Mouse (Mus musculus): ENCODE results near the gene Noct. TPM values are rescaled to one million over a fixed set of nuclear protein-coding genes. Genes with fewer than 3 reads are reported as not detected.

The Noct gene
- polyA plus RNA-seq, 1 experiment from 2014 or later = 11.4 TPM

DNA sequence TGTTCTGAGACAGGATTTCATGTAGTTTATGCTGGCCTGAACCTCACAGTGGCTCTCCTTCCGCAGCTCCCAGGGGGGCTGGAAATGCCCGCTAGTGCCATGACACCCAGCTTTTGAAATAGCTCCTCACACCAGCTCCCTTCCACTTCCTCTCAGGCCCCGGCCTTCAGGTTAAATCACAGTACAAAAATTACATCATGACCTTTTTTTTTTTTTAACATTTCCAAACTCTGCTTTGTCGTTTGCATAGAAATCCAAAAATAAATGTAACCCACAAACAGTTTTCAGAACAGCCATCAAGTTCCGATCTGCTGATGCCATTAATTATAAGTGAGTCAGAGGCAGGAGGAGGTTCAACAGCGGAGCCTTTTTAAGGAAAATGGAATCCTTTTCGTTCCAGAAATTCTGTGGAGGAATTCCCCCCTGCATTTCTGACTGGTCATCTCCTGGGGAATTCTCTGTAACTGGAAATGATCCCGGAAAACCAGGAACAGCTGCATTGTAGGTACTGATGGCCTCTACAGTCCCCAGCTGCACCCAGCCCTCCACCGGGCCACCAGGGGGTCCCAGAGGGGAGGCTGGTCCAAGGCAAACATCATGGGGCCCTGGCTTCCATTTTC is 27.0 kb upstream of the Noct start:
- no peaks in the 10 kb centered on the region for H3K36me3 ChIP-seq (replicated peaks; ENCODE audit: insufficient read depth, low read length)
- no peak overlapping the region for H3K9ac ChIP-seq (replicated peaks)
- H3K27me3 ChIP-seq (ENCODE audit: insufficient read depth, low read length) = no peaks in the 10 kb centered on the region
- H3K9me3 ChIP-seq (ENCODE audit: low read length) = peaks cover 4% of the 10 kb centered on the region; the same call in 1 of the 2 replicates
- no peak overlapping the region for H3K27ac ChIP-seq (ENCODE audit: low read depth)
- H3K4me1 ChIP-seq (ENCODE audit: insufficient read depth) = peaks cover 20% of the 10 kb centered on the region
- no peak overlapping the region for H3K4me3 ChIP-seq (ENCODE audit: low read depth, low read length)
- ATAC-seq = no peak
- DNase-seq = no peak
- TF ChIP-seq CTCF (IDR thresholded peaks at IDR 0.05; ENCODE audit: low read depth) (no peak), EP300 (IDR thresholded peaks at IDR 0.05; ENCODE audit: low read depth) (0 out of 2 replicates have a peak, but pooled peaks have one; percentile 24)
- 54% methylated on average over 9 of the region's 9 CpGs for WGBS (ENCODE audit: insufficient replicate concordance)
- H3K4me2 ChIP-seq (ENCODE audit: low read depth, low read length) = no peak overlapping the region

DNA sequence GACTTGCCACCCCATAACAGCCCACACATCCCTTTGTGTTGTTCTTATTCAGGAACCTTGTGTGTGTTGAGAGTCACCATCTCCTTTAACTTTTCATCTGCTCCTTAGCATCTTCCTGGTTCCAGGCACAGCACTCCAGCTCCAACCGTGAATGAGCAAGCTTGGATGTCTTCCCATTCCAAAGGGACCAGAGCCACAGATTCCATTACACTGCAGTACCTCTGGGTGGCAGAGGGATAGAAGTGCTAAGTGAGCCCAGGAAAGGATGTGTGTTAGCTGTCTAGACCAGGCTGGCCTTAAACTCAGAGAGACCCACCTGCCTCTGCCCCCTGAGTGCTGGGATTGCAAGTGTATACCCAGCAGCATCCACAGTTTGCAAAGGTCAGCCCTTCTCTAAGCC is 26.0 kb upstream of the Noct start:
- no peak for ATAC-seq
- peaks cover 29% of the 10 kb centered on the region for H3K4me1 ChIP-seq (ENCODE audit: insufficient read depth)
- no peak for DNase-seq
- no peaks in the 10 kb centered on the region for H3K36me3 ChIP-seq (replicated peaks; ENCODE audit: insufficient read depth, low read length)
- H3K4me2 ChIP-seq (ENCODE audit: low read depth, low read length) = no peak overlapping the region
- no peak for TF ChIP-seq EP300 (IDR thresholded peaks at IDR 0.05; ENCODE audit: low read depth)
- no peak for TF ChIP-seq CTCF (IDR thresholded peaks at IDR 0.05; ENCODE audit: low read depth)
- no peak overlapping the region for H3K9ac ChIP-seq (replicated peaks)
- no peaks in the 10 kb centered on the region for H3K27me3 ChIP-seq (ENCODE audit: insufficient read depth, low read length)
- H3K4me3 ChIP-seq (ENCODE audit: low read depth, low read length) = no peak overlapping the region
- H3K9me3 ChIP-seq (ENCODE audit: low read length) = peaks cover 4% of the 10 kb centered on the region; the same call in 1 of the 2 replicates
- WGBS (ENCODE audit: insufficient replicate concordance) = 70% methylated on average over 1 of the region's 1 CpGs
- H3K27ac ChIP-seq (ENCODE audit: low read depth) = no peak overlapping the region

DNA sequence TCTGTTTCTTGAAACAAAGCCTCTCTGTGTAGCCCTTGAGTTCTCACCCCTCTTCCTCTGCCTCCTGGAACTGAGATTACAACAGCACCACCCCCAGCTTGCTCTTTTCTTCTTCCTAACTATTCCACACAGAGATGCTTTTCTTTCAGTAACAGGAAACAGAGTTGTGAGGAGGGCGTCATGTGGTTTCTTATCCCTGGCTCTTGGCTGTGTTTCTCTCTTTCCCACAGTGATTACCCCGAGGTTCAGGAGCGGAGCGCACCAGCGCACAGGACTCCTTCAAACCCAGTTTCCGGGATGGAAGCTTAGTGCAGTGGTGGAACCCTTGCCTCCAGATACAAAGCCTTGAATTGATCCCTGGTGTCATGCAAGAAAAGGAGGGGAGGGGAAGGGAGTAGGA is 25.1 kb upstream of the Noct start:
- peaks cover 4% of the 10 kb centered on the region; the same call in 1 of the 2 replicates for H3K9me3 ChIP-seq (ENCODE audit: low read length)
- no peak for DNase-seq
- 36% methylated on average over 6 of the region's 6 CpGs for WGBS (ENCODE audit: insufficient replicate concordance)
- H3K4me2 ChIP-seq (ENCODE audit: low read depth, low read length) = no peak overlapping the region
- TF ChIP-seq CTCF (IDR thresholded peaks at IDR 0.05; ENCODE audit: low read depth) (no peak), EP300 (IDR thresholded peaks at IDR 0.05; ENCODE audit: low read depth) (no peak)
- H3K4me3 ChIP-seq (ENCODE audit: low read depth, low read length) = no peak overlapping the region
- ATAC-seq = no peak
- H3K27ac ChIP-seq (ENCODE audit: low read depth) = no peak overlapping the region
- H3K4me1 ChIP-seq (ENCODE audit: insufficient read depth) = peaks cover 34% of the 10 kb centered on the region
- no peaks in the 10 kb centered on the region for H3K36me3 ChIP-seq (replicated peaks; ENCODE audit: insufficient read depth, low read length)
- H3K27me3 ChIP-seq (ENCODE audit: insufficient read depth, low read length) = no peaks in the 10 kb centered on the region
- no peak overlapping the region for H3K9ac ChIP-seq (replicated peaks)

DNA sequence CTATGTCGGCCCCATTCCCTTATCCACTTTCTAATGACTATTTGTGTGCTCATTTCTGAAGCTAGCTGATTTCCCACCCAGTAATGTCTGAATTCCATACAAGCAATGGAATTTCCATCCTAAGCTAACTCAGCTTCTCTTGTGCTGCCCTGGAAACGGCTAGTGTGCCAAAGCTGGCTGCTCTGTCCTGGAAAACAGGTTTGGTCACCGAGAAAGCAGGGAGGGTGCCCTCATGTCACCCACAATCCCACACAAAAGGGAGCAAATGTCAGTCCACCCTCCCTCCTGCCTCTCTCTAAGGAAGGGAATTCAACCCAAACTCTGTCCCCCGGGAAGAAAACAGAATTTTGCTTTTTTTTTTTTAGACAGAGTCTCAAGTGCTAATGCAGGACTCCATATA is 23.9 kb upstream of the Noct start:
- Histone ChIP-seq H3K9ac (replicated peaks) (no peak overlapping the region), H3K9me3 (ENCODE audit: low read length) (peaks cover 4% of the 10 kb centered on the region; the same call in 1 of the 2 replicates), H3K4me3 (ENCODE audit: low read depth, low read length) (no peak overlapping the region), H3K27me3 (ENCODE audit: insufficient read depth, low read length) (no peaks in the 10 kb centered on the region), H3K36me3 (replicated peaks; ENCODE audit: insufficient read depth, low read length) (no peaks in the 10 kb centered on the region), H3K27ac (ENCODE audit: low read depth) (peak overlapping the region; percentile 78), H3K4me1 (ENCODE audit: insufficient read depth) (peaks cover 34% of the 10 kb centered on the region), H3K4me2 (ENCODE audit: low read depth, low read length) (no peak overlapping the region)
- no peak for ATAC-seq
- WGBS (ENCODE audit: insufficient replicate concordance) = 86% methylated on average over 4 of the region's 4 CpGs
- no peak for DNase-seq
- TF ChIP-seq CTCF (IDR thresholded peaks at IDR 0.05; ENCODE audit: low read depth) (no peak), EP300 (IDR thresholded peaks at IDR 0.05; ENCODE audit: low read depth) (no peak)

DNA sequence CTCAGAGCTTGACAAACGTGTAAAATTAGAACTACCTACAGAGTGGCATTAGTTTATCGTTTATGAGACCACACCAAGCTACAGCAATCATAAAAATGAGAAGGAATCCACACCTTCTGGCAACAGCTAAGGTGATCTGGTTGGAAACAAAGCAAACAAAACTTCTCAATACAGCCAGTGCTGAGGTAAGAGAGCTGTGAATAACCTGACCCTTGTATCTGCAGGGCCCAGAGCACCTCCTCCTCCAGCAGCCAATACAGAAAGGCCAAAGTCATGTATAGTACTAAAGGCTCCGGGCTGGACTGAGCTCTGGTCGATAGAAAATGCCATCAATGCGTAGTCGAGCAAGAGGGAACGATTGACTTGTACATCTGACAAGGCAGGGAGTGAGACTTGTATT is 23.4 kb upstream of the Noct start:
- H3K4me2 ChIP-seq (ENCODE audit: low read depth, low read length) = no peak overlapping the region
- H3K4me1 ChIP-seq (ENCODE audit: insufficient read depth) = peaks cover 34% of the 10 kb centered on the region
- ATAC-seq = peak; percentile 90
- peaks cover 4% of the 10 kb centered on the region; the same call in 1 of the 2 replicates for H3K9me3 ChIP-seq (ENCODE audit: low read length)
- no peaks in the 10 kb centered on the region for H3K36me3 ChIP-seq (replicated peaks; ENCODE audit: insufficient read depth, low read length)
- no peak for TF ChIP-seq CTCF (IDR thresholded peaks at IDR 0.05; ENCODE audit: low read depth)
- TF ChIP-seq EP300 (IDR thresholded peaks at IDR 0.05; ENCODE audit: low read depth) = peak; percentile 72; the same call in 1 of the 2 replicates
- no peaks in the 10 kb centered on the region for H3K27me3 ChIP-seq (ENCODE audit: insufficient read depth, low read length)
- peak overlapping the region; percentile 81 for H3K27ac ChIP-seq (ENCODE audit: low read depth)
- no peak overlapping the region for H3K4me3 ChIP-seq (ENCODE audit: low read depth, low read length)
- peak; percentile 30 for DNase-seq
- H3K9ac ChIP-seq (replicated peaks) = no peak overlapping the region
- WGBS (ENCODE audit: insufficient replicate concordance) = 75% methylated on average over 7 of the region's 7 CpGs

DNA sequence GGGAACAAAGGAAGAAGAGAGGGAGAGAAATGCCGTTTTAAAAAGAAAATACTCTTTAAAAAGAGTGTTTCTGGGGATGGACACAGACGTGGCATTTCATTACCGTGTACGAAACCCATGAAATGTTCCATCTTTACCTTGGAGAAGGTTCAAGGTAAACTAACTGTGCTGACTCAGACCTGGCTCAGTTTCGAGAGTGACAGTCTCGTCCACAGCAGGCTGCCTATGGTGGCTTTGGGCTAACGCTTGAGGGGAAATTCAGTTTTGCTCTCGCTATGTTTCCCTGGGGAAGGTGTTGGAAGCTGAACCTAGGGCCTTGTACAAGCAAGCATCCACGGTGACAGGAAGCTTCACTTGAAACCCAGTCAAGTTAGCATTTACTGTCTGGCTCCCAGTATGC is 22.3 kb upstream of the Noct start:
- H3K9ac ChIP-seq (replicated peaks) = no peak overlapping the region
- no peaks in the 10 kb centered on the region for H3K27me3 ChIP-seq (ENCODE audit: insufficient read depth, low read length)
- 67% methylated on average over 9 of the region's 9 CpGs for WGBS (ENCODE audit: insufficient replicate concordance)
- peak overlapping the region; percentile 81 for H3K27ac ChIP-seq (ENCODE audit: low read depth)
- peaks cover 34% of the 10 kb centered on the region for H3K4me1 ChIP-seq (ENCODE audit: insufficient read depth)
- H3K4me3 ChIP-seq (ENCODE audit: low read depth, low read length) = no peak overlapping the region
- peaks cover 4% of the 10 kb centered on the region; the same call in 1 of the 2 replicates for H3K9me3 ChIP-seq (ENCODE audit: low read length)
- ATAC-seq = peak; percentile 30
- TF ChIP-seq CTCF (IDR thresholded peaks at IDR 0.05; ENCODE audit: low read depth) (no peak), EP300 (IDR thresholded peaks at IDR 0.05; ENCODE audit: low read depth) (no peak)
- no peak for DNase-seq
- no peaks in the 10 kb centered on the region for H3K36me3 ChIP-seq (replicated peaks; ENCODE audit: insufficient read depth, low read length)
- H3K4me2 ChIP-seq (ENCODE audit: low read depth, low read length) = no peak overlapping the region
